Mouse (Mus musculus) limb, embryonic 14.5 days (tissue): ENCODE measurements at regions not wholly inside any gene's neighbourhood (a gene's known extent, or its start where the extent isn't known, plus 50 kb on each side); places are given as distances from the start of the nearest gene placed in this dataset.
"Not testable (repeated sequence)": the region's sequence is repeated elsewhere in the genome, so short reads cannot be mapped to it uniquely, and the experiment has no call there.

Experiments used
- ATAC-seq: fragments of 200-750 bp; cut with Nextera tagmentation; 2 replicates; pipeline ENCODE4 v1.8.0; 2017; ENCODE audit warnings: low read depth, moderate number of reproducible peaks, moderate TSS enrichment; ENCODE audit not compliant: low FRiP score
- DNase-seq: peaks from one replicate; pipeline ENCODE4 v3.0.0-alpha.2; 2015; ENCODE audit warnings: low spot score
- H3K27ac ChIP-seq: fragments of 300-500 bp; sonication (generic); replicated peaks from 2 replicates; pipeline ENCODE4 v1.5.1; 2014; ENCODE audit warnings: low read depth, mild to moderate bottlenecking, low read length, moderate library complexity, mixed read lengths
- H3K27me3 ChIP-seq: fragments of 300-500 bp; sonication (generic); 2 replicates; pipeline ENCODE4 v1.6.1; 2014; ENCODE audit warnings: low read length, mixed read lengths; ENCODE audit not compliant: control insufficient read depth, insufficient read depth
- H3K36me3 ChIP-seq: fragments of 300-500 bp; sonication (generic); 2 replicates; pipeline ENCODE4 v1.6.1; 2014; ENCODE audit warnings: mild to moderate bottlenecking, low read length, moderate library complexity, mixed read lengths; ENCODE audit not compliant: control insufficient read depth, insufficient read depth
- H3K4me1 ChIP-seq: fragments of 300-500 bp; sonication (generic); 2 replicates; pipeline ENCODE4 v1.6.1; 2014; ENCODE audit warnings: antibody characterized with exemption, low read length, mixed read lengths; ENCODE audit not compliant: control insufficient read depth, insufficient read depth
- H3K4me2 ChIP-seq: fragments of 300-500 bp; sonication (generic); replicated peaks from 2 replicates; pipeline ENCODE4 v1.6.1; 2014; ENCODE audit warnings: low read depth, mild to moderate bottlenecking, low read length, moderate library complexity; ENCODE audit not compliant: severe bottlenecking
- H3K4me3 ChIP-seq: fragments of 300-500 bp; sonication (generic); replicated peaks from 2 replicates; pipeline ENCODE4 v1.5.1; 2014; ENCODE audit warnings: low read length
- H3K9ac ChIP-seq: fragments of 300-500 bp; sonication (generic); 2 replicates; pipeline ENCODE4 v1.6.1; 2014; ENCODE audit warnings: mild to moderate bottlenecking, low read depth, low read length, moderate library complexity; ENCODE audit not compliant: severe bottlenecking
- H3K9me3 ChIP-seq: fragments of 300-500 bp; sonication (generic); 2 replicates; pipeline ENCODE4 v1.6.1; 2016; ENCODE audit warnings: low read length; ENCODE audit not compliant: control insufficient read depth
- POLR2A ChIP-seq: fragments of 200-500 bp; IDR thresholded peaks from 2 replicates; pipeline ENCODE4 v1.8.0; 2012; ENCODE audit warnings: inconsistent platforms, mild to moderate bottlenecking, moderate library complexity, borderline replicate concordance; ENCODE audit not compliant: insufficient read depth, insufficient read length; ENCODE audit errors: extremely low read depth
- WGBS: fragments of 180-500 bp; shearing (Covaris S2); extraction: QIAGEN DNeasy Blood & Tissue Kit; methylation state at CpG from one replicate; pipeline ENCODE4 v1.1.7; 2014; 5-methylcytosine and 5-hydroxymethylcytosine counted together

DNA sequence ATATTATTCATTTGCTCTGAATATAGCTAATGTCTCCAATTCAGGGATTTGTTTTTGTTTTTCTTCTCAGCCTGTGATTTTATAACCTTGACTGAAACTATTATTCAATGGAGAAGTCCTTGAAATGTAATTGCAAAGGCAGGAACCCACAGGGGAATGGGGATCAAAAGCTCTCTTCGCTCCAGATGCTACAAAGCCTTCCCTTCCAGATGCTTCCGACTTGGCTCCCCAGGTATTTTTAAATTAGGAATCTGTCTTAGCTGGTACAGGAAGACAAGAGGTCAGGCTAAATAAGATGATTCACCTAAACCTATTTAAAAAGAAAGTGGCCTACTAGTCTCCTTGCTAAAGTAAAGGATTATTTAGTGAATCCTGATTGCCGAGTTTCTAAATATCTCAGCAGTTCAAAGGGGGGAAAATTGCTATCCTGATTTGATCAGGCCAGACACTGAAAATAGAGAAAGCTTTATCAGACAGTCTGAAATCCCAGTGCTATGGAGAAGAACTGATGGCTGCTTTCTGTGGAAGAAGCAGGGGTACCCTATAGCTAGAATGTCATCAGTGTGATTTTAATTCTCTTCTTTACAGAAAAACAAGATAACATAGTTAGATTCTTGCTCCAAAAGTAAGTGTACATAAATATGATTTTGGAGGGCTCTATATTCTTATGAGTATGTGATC, 1896.2 kb upstream of the Pcdh20 start:
- no peak for TF ChIP-seq POLR2A
- DNase-seq = no peak
- H3K36me3 ChIP-seq = no peaks in the 10 kb centered on the region
- no peak for ATAC-seq
- no peaks in the 10 kb centered on the region for H3K27me3 ChIP-seq
- H3K4me1 ChIP-seq = no peaks in the 10 kb centered on the region
- no peak overlapping the region for H3K4me3 ChIP-seq
- no peak overlapping the region for H3K27ac ChIP-seq
- no peaks in the 10 kb centered on the region for H3K9me3 ChIP-seq
- H3K4me2 ChIP-seq = no peak overlapping the region
- no peak overlapping the region for H3K9ac ChIP-seq
- 49% methylated on average over 3 of the region's 3 CpGs for WGBS

DNA sequence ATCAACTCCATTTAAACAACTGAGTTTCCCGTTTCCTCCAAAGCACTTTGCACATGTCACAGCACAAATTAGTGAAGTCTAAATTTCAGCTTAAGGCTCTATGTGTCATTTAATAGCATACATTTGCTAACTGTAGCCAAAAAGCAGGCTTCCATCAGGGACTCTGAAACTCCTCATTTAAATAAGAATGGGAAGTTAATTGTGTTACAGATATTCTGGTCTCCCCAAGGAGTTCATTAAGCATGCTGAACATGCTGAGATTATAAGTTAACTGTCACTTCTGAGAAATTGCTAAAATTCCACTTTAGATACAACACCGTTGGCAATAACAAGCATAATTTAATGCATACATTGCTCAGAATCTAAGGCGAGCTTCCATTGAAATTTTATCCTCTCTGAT, 1863.3 kb upstream of the Pcdh20 start:
- WGBS = 72% methylated on average over 3 of the region's 3 CpGs

DNA sequence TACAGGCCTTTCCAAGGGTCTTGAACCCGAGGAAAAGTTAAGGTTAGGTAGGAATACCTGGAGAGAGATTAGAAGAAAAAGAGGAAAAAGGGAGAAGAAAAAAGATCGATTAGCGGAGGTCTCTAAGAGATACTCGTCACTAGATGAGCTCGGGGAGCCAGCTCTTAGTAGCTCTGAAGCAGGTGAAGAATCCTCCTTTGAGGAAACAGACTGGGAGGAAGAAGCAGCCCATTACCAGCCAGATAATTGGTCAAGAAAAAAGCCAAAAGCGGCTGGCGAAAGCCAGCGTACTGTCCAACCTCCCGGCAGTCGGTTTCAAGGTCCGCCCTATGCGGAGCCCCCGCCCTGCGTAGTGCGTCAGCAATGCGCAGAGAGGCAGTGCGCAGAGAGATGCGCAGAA, 1824.3 kb upstream of the Pcdh20 start:
- H3K9ac ChIP-seq, H3K27ac ChIP-seq: not testable (repeated sequence)

More for the DNA sequence above, 1863.3 kb upstream of the Pcdh20 start:
- ATAC-seq (no peak), DNase-seq (no peak)
- H3K27me3 ChIP-seq = no peaks in the 10 kb centered on the region
- no peaks in the 10 kb centered on the region for H3K4me1 ChIP-seq
- H3K27ac ChIP-seq = no peak overlapping the region
- no peaks in the 10 kb centered on the region for H3K9me3 ChIP-seq
- TF ChIP-seq POLR2A = no peak
- no peak overlapping the region for H3K9ac ChIP-seq
- H3K4me2 ChIP-seq = no peak overlapping the region
- H3K4me3 ChIP-seq = no peak overlapping the region
- no peaks in the 10 kb centered on the region for H3K36me3 ChIP-seq

DNA sequence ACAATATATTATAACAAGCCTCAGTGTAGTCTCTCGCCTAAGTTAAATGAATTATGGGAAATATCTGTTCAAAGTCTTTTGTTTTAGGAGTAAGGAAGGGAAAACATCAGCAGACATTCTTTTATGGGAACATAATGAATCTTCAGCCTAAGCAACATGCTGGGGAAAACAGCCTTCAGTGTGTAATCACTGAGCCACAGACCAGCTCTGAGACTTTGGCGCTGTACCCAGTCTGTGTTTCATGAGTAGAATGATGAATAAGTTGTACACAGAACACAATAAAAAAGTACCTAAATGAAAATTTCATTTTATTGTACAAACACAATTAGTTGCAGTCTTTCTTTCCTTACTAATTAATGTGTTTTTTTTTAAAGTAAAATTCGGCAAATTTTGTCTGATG, 1774.8 kb upstream of the Pcdh20 start:
- no peak for ATAC-seq
- no peak overlapping the region for H3K9ac ChIP-seq
- no peak overlapping the region for H3K27ac ChIP-seq
- H3K4me1 ChIP-seq = no peaks in the 10 kb centered on the region
- H3K9me3 ChIP-seq = no peaks in the 10 kb centered on the region
- no peaks in the 10 kb centered on the region for H3K27me3 ChIP-seq
- no peak for TF ChIP-seq POLR2A
- no peaks in the 10 kb centered on the region for H3K36me3 ChIP-seq
- DNase-seq = no peak
- 81% methylated on average over 3 of the region's 3 CpGs for WGBS
- H3K4me2 ChIP-seq = no peak overlapping the region
- H3K4me3 ChIP-seq = no peak overlapping the region

More for the DNA sequence above, 1824.3 kb upstream of the Pcdh20 start:
- H3K9me3 ChIP-seq, H3K36me3 ChIP-seq, H3K4me1 ChIP-seq, DNase-seq, ATAC-seq, H3K4me3 ChIP-seq, H3K27me3 ChIP-seq, H3K4me2 ChIP-seq: not testable (repeated sequence)
- 97% methylated on average over 11 of the region's 18 CpGs for WGBS

DNA sequence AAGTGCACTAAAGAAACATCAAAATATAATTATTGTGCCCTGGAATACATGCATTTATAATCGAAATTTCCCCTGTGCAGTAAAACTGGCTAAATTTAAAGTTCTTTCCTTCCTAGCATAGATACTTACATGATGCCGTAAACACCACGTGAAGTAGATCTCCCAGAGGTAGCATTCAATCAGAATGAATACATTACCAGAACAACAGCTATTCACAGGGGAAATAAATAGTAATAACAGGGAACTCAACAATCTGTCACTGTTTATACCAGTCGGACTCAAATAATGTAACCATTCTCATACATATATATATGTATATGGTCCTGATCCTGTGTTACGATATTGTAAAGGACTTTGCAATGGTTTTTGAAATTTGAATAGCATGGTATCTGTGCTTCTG, 1761.5 kb upstream of the Pcdh20 start:
- WGBS = 64% methylated on average over 5 of the region's 5 CpGs
- Histone ChIP-seq H3K4me2 (no peak overlapping the region), H3K9me3 (no peaks in the 10 kb centered on the region), H3K4me1 (no peaks in the 10 kb centered on the region), H3K27me3 (no peaks in the 10 kb centered on the region), H3K9ac (no peak overlapping the region), H3K36me3 (no peaks in the 10 kb centered on the region), H3K27ac (no peak overlapping the region), H3K4me3 (no peak overlapping the region)
- no peak for TF ChIP-seq POLR2A
- no peak for DNase-seq
- ATAC-seq = no peak

DNA sequence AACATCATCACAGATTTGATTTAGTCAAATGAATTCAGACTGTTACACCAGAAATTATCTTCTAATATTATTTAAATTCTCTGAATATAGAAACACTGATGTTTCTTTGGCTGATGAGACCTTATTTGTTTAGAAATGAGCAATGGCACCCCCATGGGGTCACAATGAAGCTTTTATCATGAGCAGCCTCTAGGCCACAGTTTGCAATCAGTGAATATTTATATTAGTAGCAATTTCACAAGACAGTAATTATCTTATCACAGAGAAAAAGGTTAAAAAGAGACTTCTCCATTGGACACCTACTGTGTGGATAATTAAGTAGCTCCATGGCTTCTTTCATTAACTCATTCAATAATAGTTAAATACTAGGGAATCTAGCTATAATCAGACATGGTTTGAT, 1729.1 kb upstream of the Pcdh20 start:
- no peak for TF ChIP-seq POLR2A
- Histone ChIP-seq H3K4me3 (no peak overlapping the region), H3K9me3 (no peaks in the 10 kb centered on the region), H3K27ac (no peak overlapping the region), H3K9ac (no peak overlapping the region), H3K4me1 (no peaks in the 10 kb centered on the region), H3K4me2 (no peak overlapping the region), H3K27me3 (no peaks in the 10 kb centered on the region), H3K36me3 (no peaks in the 10 kb centered on the region)
- ATAC-seq (no peak), DNase-seq (no peak)
